ENCODE assay signal across 30 mouse cellular contexts in genomic region chr17:78778765-78779164, GRCm38 (mm10).
"Had no signal": no experiment of that assay in that cellular context is flagged by ENCODE, and none has a peak within 500 bp of the region (broad histone marks: within the 10 kb centered on the region; RNA-seq: fewer than 3 reads in every experiment).

No protein-coding gene starts in this region.

- DNase-seq: left cerebral cortex, postnatal 4 days; liver; liver, embryonic 13.5 days; liver, postnatal 0 days; lung, adult 18-20 months; lung, adult 2 months; lung, embryonic 14.5 days; lung, postnatal 10 days; lung, postnatal 36 days; lung, postnatal 4 days; midbrain, embryonic 14.5 days had no signal

- H3K4me3 ChIP-seq: limb, embryonic 10.5 days; limb, embryonic 12.5 days; limb, embryonic 13.5 days; limb, embryonic 15.5 days; liver, embryonic 12.5 days; liver, embryonic 13.5 days; liver, embryonic 15.5 days; lung, embryonic 15.5 days; megakaryocyte, embryonic 14.5 days; midbrain, embryonic 10.5 days; midbrain, embryonic 12.5 days; midbrain, embryonic 13.5 days; midbrain, embryonic 15.5 days; myocyte; neural tube, embryonic 12.5 days; neural tube, embryonic 13.5 days had no signal

- ATAC-seq: liver, embryonic 12.5 days; liver, postnatal 0 days; lung, postnatal 0 days; midbrain, embryonic 13.5 days; midbrain, embryonic 15.5 days; midbrain, embryonic 16.5 days had no signal

- H3K27ac ChIP-seq: limb, embryonic 10.5 days; limb, embryonic 12.5 days; limb, embryonic 13.5 days; limb, embryonic 15.5 days; liver, embryonic 12.5 days; liver, embryonic 13.5 days; liver, embryonic 14.5 days; liver, embryonic 15.5 days; lung, embryonic 15.5 days; macrophage; midbrain, embryonic 10.5 days; midbrain, embryonic 12.5 days; midbrain, embryonic 13.5 days; midbrain, embryonic 15.5 days; neural tube, embryonic 12.5 days; neural tube, embryonic 13.5 days had no signal
